Mouse (Mus musculus): ENCODE measurements around the gene Cdk18. TPM values are rescaled to one million over a fixed set of nuclear protein-coding genes. Genes with fewer than 3 reads are reported as not detected.
A peak's percentile ranks its signal among the peaks of the same experiment; 100 is the strongest.

Cdk18 gene
- polyA plus RNA-seq, 1 experiment: 24.9 TPM

DNA sequence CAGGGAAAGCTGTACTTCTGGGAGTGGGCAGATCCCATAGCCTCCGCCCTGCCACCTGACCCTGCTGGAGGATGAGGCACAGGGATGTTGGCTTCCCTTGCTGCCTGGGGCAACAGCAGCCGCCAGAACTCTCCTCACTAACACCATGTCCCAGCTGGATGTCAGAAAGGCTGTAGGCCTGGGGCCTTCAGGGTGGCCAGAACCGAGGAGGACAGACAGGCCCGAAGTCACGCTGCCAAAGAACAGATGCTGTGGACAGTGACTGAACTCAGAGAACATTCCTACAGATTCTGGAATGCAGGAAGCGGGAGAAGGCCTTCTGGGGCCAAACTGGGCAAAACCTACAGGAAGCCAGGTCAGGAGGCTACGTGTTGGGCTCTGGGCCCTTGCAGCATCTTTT is 11.2 kb downstream of the Cdk18 start:
- H3K36me3 ChIP-seq (ENCODE audit: control insufficient read depth, insufficient read depth, low read length): no peaks in the 10 kb centered on the region
- H3K27ac ChIP-seq (ENCODE audit: control insufficient read depth, insufficient read depth, low read depth, low read length): no peak overlapping the region
- no peaks in the 10 kb centered on the region for H3K27me3 ChIP-seq (ENCODE audit: control insufficient read depth, insufficient read depth, low read length)
- H3K4me3 ChIP-seq (ENCODE audit: control insufficient read depth, low read depth, low read length): no peak overlapping the region
- no peaks in the 10 kb centered on the region; the same call in 1 of the 2 replicates for H3K4me1 ChIP-seq (ENCODE audit: control insufficient read depth, insufficient read depth, low read length)
- TF ChIP-seq POLR2A (IDR thresholded peaks at IDR 0.05; ENCODE audit: control insufficient read depth, low read depth, low read length) (no peak), CTCF (IDR thresholded peaks at IDR 0.05; ENCODE audit: control insufficient read depth, insufficient read depth, insufficient replicate concordance, low read depth, low read length) (no peak)

DNA sequence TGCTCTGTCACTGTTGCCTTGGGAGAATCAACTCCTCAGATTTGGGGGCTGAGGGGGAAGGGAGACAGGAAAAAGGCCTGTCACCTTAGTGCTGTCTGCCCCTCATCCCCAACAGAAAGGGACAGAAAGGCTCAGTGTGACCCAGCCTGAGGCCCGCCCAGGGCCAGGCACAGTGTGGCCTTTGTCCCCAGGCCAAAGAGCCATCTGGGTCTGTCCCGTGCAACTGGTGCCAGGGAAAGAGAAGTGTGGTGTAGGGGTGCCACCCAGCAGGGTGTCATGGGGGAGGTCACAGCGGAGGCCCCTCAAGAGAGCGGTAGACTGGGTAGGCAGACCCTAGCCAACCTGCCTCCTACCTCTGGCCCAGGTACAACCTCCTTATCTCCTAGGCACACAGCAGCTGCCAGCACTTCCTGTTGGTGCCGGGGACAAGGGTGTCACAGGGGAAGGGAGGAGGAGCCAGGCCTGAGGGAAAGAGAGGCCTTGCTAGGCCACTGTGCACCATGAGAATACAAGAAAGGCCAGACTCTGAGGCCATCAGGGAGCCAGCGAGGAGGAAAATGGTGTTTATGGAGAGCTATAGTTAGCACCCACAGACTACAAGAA is 13.6 kb downstream of the Cdk18 start:
- Histone ChIP-seq H3K4me1 (ENCODE audit: control insufficient read depth, insufficient read depth, low read length) (no peaks in the 10 kb centered on the region; the same call in 1 of the 2 replicates), H3K27ac (ENCODE audit: control insufficient read depth, insufficient read depth, low read depth, low read length) (no peak overlapping the region)

DNA sequence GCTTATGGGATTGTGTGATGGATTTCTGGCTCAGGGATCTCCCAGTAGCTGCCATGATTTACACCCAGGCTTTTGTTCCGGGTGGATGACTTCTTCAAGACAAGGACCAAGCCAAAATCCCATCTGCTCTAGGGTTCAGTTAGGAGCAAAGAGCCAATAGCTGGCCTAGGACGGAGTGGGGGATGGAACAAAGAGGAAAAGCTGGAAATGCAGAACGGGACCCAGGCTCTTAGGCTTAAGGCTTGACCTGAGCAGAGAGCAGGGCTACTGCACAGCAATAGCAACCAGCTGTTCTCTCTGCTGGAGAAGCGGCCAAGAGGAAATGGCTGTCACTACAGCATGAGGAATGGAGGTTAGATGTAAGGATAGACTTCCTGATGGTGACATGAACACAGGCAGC is 14.2 kb downstream of the Cdk18 start:
- no peak for TF ChIP-seq CTCF (IDR thresholded peaks at IDR 0.05; ENCODE audit: control insufficient read depth, insufficient read depth, insufficient replicate concordance, low read depth, low read length)
- no peak for TF ChIP-seq POLR2A (IDR thresholded peaks at IDR 0.05; ENCODE audit: control insufficient read depth, low read depth, low read length)
- Histone ChIP-seq H3K4me3 (ENCODE audit: control insufficient read depth, low read depth, low read length) (no peak overlapping the region), H3K36me3 (ENCODE audit: control insufficient read depth, insufficient read depth, low read length) (no peaks in the 10 kb centered on the region), H3K27ac (ENCODE audit: control insufficient read depth, insufficient read depth, low read depth, low read length) (no peak overlapping the region), H3K27me3 (ENCODE audit: control insufficient read depth, insufficient read depth, low read length) (no peaks in the 10 kb centered on the region), H3K4me1 (ENCODE audit: control insufficient read depth, insufficient read depth, low read length) (no peaks in the 10 kb centered on the region; the same call in 1 of the 2 replicates)

More for the DNA sequence above, 13.6 kb downstream of the Cdk18 start:
- Histone ChIP-seq H3K4me3 (ENCODE audit: control insufficient read depth, low read depth, low read length) (no peak overlapping the region), H3K27me3 (ENCODE audit: control insufficient read depth, insufficient read depth, low read length) (no peaks in the 10 kb centered on the region), H3K36me3 (ENCODE audit: control insufficient read depth, insufficient read depth, low read length) (no peaks in the 10 kb centered on the region)
- TF ChIP-seq CTCF (IDR thresholded peaks at IDR 0.05; ENCODE audit: control insufficient read depth, insufficient read depth, insufficient replicate concordance, low read depth, low read length): no peak
- no peak for TF ChIP-seq POLR2A (IDR thresholded peaks at IDR 0.05; ENCODE audit: control insufficient read depth, low read depth, low read length)

DNA sequence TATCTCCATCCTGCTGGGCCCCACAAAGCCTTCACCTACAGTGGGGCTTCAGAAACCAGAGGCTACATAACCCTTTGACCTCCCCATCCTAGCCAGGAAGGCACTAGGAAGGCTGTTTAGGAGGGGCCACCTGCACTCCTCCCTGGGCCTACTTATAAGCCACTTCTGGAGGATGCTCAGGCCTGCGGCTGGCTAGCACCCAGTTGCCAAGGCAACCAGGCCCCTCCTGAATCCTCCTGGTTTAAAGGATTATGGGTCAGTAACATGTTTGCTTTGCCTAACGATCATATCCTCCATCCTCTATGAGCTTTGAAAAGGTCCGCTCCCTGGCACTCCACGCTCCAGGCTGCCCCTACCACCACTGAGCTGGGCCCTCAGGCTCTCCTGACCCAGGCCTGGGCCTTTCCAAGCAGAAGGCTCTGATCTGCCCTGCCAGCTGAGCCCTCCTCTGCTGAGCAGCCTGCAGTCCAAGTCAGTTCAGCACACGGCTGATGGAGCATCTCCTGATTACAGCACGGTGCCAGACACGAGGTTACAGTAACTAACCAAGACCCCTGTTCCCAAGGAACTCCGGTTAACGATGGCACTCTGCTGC is 16.0 kb downstream of the Cdk18 start:
- TF ChIP-seq POLR2A (IDR thresholded peaks at IDR 0.05; ENCODE audit: control insufficient read depth, low read depth, low read length) (no peak), CTCF (IDR thresholded peaks at IDR 0.05; ENCODE audit: control insufficient read depth, insufficient read depth, insufficient replicate concordance, low read depth, low read length) (no peak)
- no peaks in the 10 kb centered on the region; the same call in 1 of the 2 replicates for H3K4me1 ChIP-seq (ENCODE audit: control insufficient read depth, insufficient read depth, low read length)
- no peaks in the 10 kb centered on the region for H3K27me3 ChIP-seq (ENCODE audit: control insufficient read depth, insufficient read depth, low read length)
- H3K4me3 ChIP-seq (ENCODE audit: control insufficient read depth, low read depth, low read length): no peak overlapping the region
- no peaks in the 10 kb centered on the region for H3K36me3 ChIP-seq (ENCODE audit: control insufficient read depth, insufficient read depth, low read length)
- H3K27ac ChIP-seq (ENCODE audit: control insufficient read depth, insufficient read depth, low read depth, low read length): no peak overlapping the region

DNA sequence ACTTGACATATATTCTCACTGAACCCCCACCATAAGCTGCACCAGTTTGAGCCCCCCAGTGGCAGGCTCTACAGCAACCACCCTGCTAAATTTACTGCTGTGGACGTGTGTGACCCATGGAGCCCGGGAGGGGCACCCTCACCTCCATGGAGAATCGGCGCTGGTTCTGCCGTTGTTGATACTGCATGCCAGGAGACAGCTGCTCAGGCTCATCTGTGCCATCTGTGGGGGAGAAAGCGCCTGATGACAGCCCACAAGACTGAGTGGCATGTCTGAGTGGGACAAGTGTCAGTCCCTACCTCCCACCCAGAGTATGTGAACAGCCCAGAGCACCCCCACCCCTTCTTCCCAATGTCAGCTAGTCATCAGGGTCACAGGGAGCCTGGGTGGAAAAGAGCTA is 17.6 kb downstream of the Cdk18 start:
- Histone ChIP-seq H3K4me1 (ENCODE audit: control insufficient read depth, insufficient read depth, low read length) (peaks cover under 1% of the 10 kb centered on the region; the same call in 1 of the 2 replicates), H3K27me3 (ENCODE audit: control insufficient read depth, insufficient read depth, low read length) (no peaks in the 10 kb centered on the region), H3K4me3 (ENCODE audit: control insufficient read depth, low read depth, low read length) (no peak overlapping the region), H3K36me3 (ENCODE audit: control insufficient read depth, insufficient read depth, low read length) (no peaks in the 10 kb centered on the region), H3K27ac (ENCODE audit: control insufficient read depth, insufficient read depth, low read depth, low read length) (no peak overlapping the region)
- TF ChIP-seq POLR2A (IDR thresholded peaks at IDR 0.05; ENCODE audit: control insufficient read depth, low read depth, low read length) (no peak), CTCF (IDR thresholded peaks at IDR 0.05; ENCODE audit: control insufficient read depth, insufficient read depth, insufficient replicate concordance, low read depth, low read length) (no peak)

DNA sequence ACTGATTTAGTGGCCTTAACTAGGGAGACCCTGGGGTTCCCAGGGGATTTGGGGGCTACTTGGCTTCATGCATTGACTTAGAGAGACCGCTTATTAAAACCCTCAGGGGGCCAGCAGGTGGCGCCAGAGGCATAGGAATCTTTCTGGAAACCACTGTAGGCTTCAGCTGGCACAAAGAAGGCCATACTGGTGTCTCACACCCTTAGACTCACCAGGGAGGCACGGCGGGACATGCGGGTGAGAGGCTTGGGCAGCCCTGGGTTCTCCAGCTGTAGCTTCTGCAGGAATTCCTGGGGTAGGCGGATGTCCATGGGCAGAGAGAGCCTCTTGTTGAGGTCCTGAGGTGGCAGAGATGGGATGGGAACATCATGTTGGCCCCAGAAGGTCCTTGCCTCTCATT is 18.2 kb downstream of the Cdk18 start:
- Histone ChIP-seq H3K27ac (ENCODE audit: control insufficient read depth, insufficient read depth, low read depth, low read length) (no peak overlapping the region), H3K36me3 (ENCODE audit: control insufficient read depth, insufficient read depth, low read length) (no peaks in the 10 kb centered on the region), H3K27me3 (ENCODE audit: control insufficient read depth, insufficient read depth, low read length) (no peaks in the 10 kb centered on the region), H3K4me1 (ENCODE audit: control insufficient read depth, insufficient read depth, low read length) (peaks cover 4% of the 10 kb centered on the region), H3K4me3 (ENCODE audit: control insufficient read depth, low read depth, low read length) (no peak overlapping the region)
- TF ChIP-seq POLR2A (IDR thresholded peaks at IDR 0.05; ENCODE audit: control insufficient read depth, low read depth, low read length): no peak
- peak; percentile 52 for TF ChIP-seq CTCF (IDR thresholded peaks at IDR 0.05; ENCODE audit: control insufficient read depth, insufficient read depth, insufficient replicate concordance, low read depth, low read length)

DNA sequence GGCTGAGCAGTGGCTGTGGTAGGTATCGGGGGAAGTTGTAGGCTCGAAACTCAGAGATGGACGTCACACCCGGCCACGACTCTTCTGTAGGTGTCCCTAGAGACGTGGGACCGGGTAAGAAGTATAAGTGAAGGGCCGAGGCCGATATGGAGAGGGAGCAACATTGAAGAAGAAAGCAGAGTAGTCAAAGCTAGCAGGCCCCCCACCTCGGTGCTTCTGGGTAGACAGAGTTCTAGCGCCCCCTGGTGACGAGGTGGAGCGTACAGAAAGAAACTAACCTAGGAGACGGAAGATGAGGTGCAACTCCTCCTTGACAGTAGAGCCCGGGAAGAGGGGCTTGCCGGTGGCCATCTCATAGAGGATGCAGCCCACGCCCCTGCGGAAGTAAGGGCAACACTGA is 22.9 kb downstream of the Cdk18 start:
- Histone ChIP-seq H3K27me3 (ENCODE audit: control insufficient read depth, insufficient read depth, low read length) (no peaks in the 10 kb centered on the region), H3K36me3 (ENCODE audit: control insufficient read depth, insufficient read depth, low read length) (no peaks in the 10 kb centered on the region), H3K4me1 (ENCODE audit: control insufficient read depth, insufficient read depth, low read length) (peaks cover 4% of the 10 kb centered on the region), H3K27ac (ENCODE audit: control insufficient read depth, insufficient read depth, low read depth, low read length) (no peak overlapping the region), H3K4me3 (ENCODE audit: control insufficient read depth, low read depth, low read length) (peak overlapping the region; percentile 41)
- peak; percentile 75 for TF ChIP-seq CTCF (IDR thresholded peaks at IDR 0.05; ENCODE audit: control insufficient read depth, insufficient read depth, insufficient replicate concordance, low read depth, low read length)
- TF ChIP-seq POLR2A (IDR thresholded peaks at IDR 0.05; ENCODE audit: control insufficient read depth, low read depth, low read length): no peak
